Mouse (Mus musculus) heart, postnatal 0 days (tissue): ENCODE measurements around the gene Colgalt1.

Experiments
- CTCF ChIP-seq: IDR thresholded peaks from 2 replicates; pipeline ENCODE4 v1.5.1; 2016; ENCODE audit warnings: antibody characterized with exemption, control low read depth, low read depth
- EP300 ChIP-seq: IDR thresholded peaks from 2 replicates; pipeline ENCODE4 v1.6.1; 2016; ENCODE audit warnings: antibody characterized with exemption, low read depth

GRCm38 (mm10) chr8:71625088-71625487, 14.3 kb downstream of the Colgalt1 start:
- TF ChIP-seq CTCF (no peak), EP300 (no peak)
